In the genomic region with DNA sequence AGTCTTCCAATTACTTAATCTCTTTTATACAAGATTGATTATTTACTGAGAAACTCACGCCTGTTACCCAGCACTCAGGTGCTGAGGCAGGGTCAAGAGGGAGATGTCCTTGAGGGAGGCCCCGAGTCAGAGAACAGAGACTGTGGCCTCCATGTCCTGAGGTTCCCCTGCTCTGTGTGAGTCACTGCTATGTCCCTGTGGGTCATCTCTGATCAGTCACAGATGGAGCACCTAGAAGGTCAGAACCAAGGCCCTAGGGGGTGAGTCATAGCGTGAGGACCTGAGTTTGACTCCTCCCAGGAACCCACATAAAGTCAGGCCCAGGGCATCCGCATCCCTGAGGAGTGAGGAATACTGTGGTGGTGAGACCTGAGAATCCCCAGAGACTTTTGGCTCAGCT, we compare ENCODE assay signal across 22 mouse cellular contexts. TPM values are rescaled to one million over a fixed set of nuclear protein-coding genes. Genes with fewer than 3 reads are reported as not detected.
DNase-seq lines count a peak whose midpoint lies in the region; ATAC-seq and TF ChIP-seq lines count a peak whose summit lies in the region.
"Had no signal": no experiment of that assay in that cellular context is flagged by ENCODE, and none has a peak within 500 bp of the region (broad histone marks: within the 10 kb centered on the region; RNA-seq: fewer than 3 reads in every experiment).

No protein-coding gene starts in this region.

- no peaks in the 10 kb centered on the region for H3K9me3 ChIP-seq in liver, postnatal 0 days (ENCODE audit: low read length)
- no peaks in the 10 kb centered on the region for H3K9me3 ChIP-seq in liver, embryonic 11.5 days (ENCODE audit: control insufficient read depth, low read length)
- H3K9me3 ChIP-seq in stomach, postnatal 0 days (ENCODE audit: control insufficient read depth, low read length) = no peaks in the 10 kb centered on the region
- H3K9me3 ChIP-seq: embryonic facial prominence, embryonic 12.5 days; forebrain, embryonic 13.5 days; liver, embryonic 12.5 days; midbrain, embryonic 10.5 days had no signal

- TF ChIP-seq EP300 in liver, postnatal 0 days (IDR thresholded peaks at IDR 0.05; ENCODE audit: low read depth) = no peak
- no peak for TF ChIP-seq EP300 in stomach, postnatal 0 days (optimal IDR thresholded peaks at IDR 0.05)

- no peak for TF ChIP-seq POLR2A in bone marrow, adult 2 months (IDR thresholded peaks at IDR 0.05; ENCODE audit: borderline replicate concordance, control insufficient read depth, low read depth, low read length)

- H3K4me1 ChIP-seq in liver, postnatal 0 days (ENCODE audit: insufficient read depth) = peaks cover 11% of the 10 kb centered on the region
- peaks cover 10% of the 10 kb centered on the region; the same call in 1 of the 2 replicates for H3K4me1 ChIP-seq in liver, embryonic 11.5 days (replicated peaks; ENCODE audit: control insufficient read depth, insufficient read depth, low read length)
- peaks cover 2% of the 10 kb centered on the region; the same call in 1 of the 2 replicates for H3K4me1 ChIP-seq in bone marrow, adult 2 months (ENCODE audit: control insufficient read depth, insufficient read depth, low read length)
- H3K4me1 ChIP-seq in stomach, postnatal 0 days (replicated peaks; ENCODE audit: control insufficient read depth, insufficient read depth) = no peaks in the 10 kb centered on the region

- TF ChIP-seq CTCF in liver, postnatal 0 days (IDR thresholded peaks at IDR 0.05; ENCODE audit: low read depth) = no peak
- no peak for TF ChIP-seq CTCF in bone marrow, adult 2 months (IDR thresholded peaks at IDR 0.05; ENCODE audit: control insufficient read depth, insufficient read depth, low read length)
- TF ChIP-seq CTCF in stomach, postnatal 0 days (IDR thresholded peaks at IDR 0.05; ENCODE audit: low read depth) = no peak
- no peak for TF ChIP-seq CTCF in layer of hippocampus, adult 2 months (conservative IDR thresholded peaks at IDR 0.05)

- no peaks in the 10 kb centered on the region for H3K27me3 ChIP-seq in liver, postnatal 0 days (ENCODE audit: insufficient read depth, low read length)
- H3K27me3 ChIP-seq in liver, embryonic 11.5 days (replicated peaks; ENCODE audit: control insufficient read depth, insufficient read depth, low read length) = no peaks in the 10 kb centered on the region
- no peaks in the 10 kb centered on the region for H3K27me3 ChIP-seq in stomach, postnatal 0 days (ENCODE audit: control insufficient read depth, insufficient read depth, low read length)
- H3K27me3 ChIP-seq: embryonic facial prominence, embryonic 12.5 days; forebrain, embryonic 13.5 days; liver, embryonic 12.5 days had no signal

- peak overlapping the region; percentile 30; the same call in 1 of the 2 replicates for H3K27ac ChIP-seq in liver, postnatal 0 days (ENCODE audit: low read depth)
- H3K27ac ChIP-seq in liver, embryonic 11.5 days (ENCODE audit: low read depth, low read length) = no peak overlapping the region
- peak overlapping the region; percentile 56 for H3K27ac ChIP-seq in bone marrow, adult 2 months (ENCODE audit: control insufficient read depth, insufficient read depth, low read depth, low read length, poor library complexity)
- no peak overlapping the region for H3K27ac ChIP-seq in stomach, postnatal 0 days (replicated peaks)
- H3K27ac ChIP-seq in layer of hippocampus, adult 2 months = no peak overlapping the region
- H3K27ac ChIP-seq: embryonic facial prominence, embryonic 12.5 days; forebrain, embryonic 13.5 days; liver, embryonic 12.5 days; midbrain, embryonic 10.5 days had no signal

- no peaks in the 10 kb centered on the region for H3K36me3 ChIP-seq in liver, postnatal 0 days (replicated peaks; ENCODE audit: insufficient read depth, low read length)
- H3K36me3 ChIP-seq in liver, embryonic 11.5 days (ENCODE audit: control insufficient read depth, insufficient read depth, low read length) = no peaks in the 10 kb centered on the region
- H3K36me3 ChIP-seq in stomach, postnatal 0 days (ENCODE audit: control insufficient read depth, insufficient read depth, low read length) = no peaks in the 10 kb centered on the region
- H3K36me3 ChIP-seq: embryonic facial prominence, embryonic 12.5 days; liver, embryonic 12.5 days; midbrain, embryonic 10.5 days had no signal

- ATAC-seq in liver, postnatal 0 days = no peak
- no peak for ATAC-seq in liver, embryonic 11.5 days (replicated peaks; ENCODE audit: low FRiP score)
- peak; percentile 21; the same call in 1 of the 2 replicates for ATAC-seq in stomach, postnatal 0 days (ENCODE audit: low FRiP score, low TSS enrichment)
- ATAC-seq: forebrain, embryonic 13.5 days; inflammation-experienced regulatory T-cells, adult 6 months; liver, embryonic 12.5 days had no signal

- no peak overlapping the region for H3K4me2 ChIP-seq in liver, postnatal 0 days (ENCODE audit: low read depth, low read length)
- H3K4me2 ChIP-seq in liver, embryonic 11.5 days = no peak overlapping the region
- H3K4me2 ChIP-seq in stomach, postnatal 0 days (replicated peaks; ENCODE audit: low read depth) = no peak overlapping the region
- H3K4me2 ChIP-seq: embryonic facial prominence, embryonic 12.5 days; forebrain, embryonic 13.5 days; liver, embryonic 12.5 days; lung, embryonic 14.5 days had no signal

- H3K4me3 ChIP-seq in liver, postnatal 0 days (ENCODE audit: low read depth, low read length) = no peak overlapping the region
- H3K4me3 ChIP-seq in liver, embryonic 11.5 days (ENCODE audit: low read depth, low read length) = no peak overlapping the region
- H3K4me3 ChIP-seq in bone marrow, adult 2 months (replicated peaks; ENCODE audit: control insufficient read depth, low read depth, low read length) = no peak overlapping the region
- H3K4me3 ChIP-seq in stomach, postnatal 0 days (ENCODE audit: low read depth, low read length) = no peak overlapping the region
- H3K4me3 ChIP-seq in layer of hippocampus, adult 2 months = no peak overlapping the region
- H3K4me3 ChIP-seq: embryonic facial prominence, embryonic 12.5 days; erythroblast, embryonic 14.5 days; forebrain, embryonic 13.5 days; liver, embryonic 12.5 days; midbrain, embryonic 10.5 days had no signal

- DNase-seq in heart, adult 11 months = peak; percentile 85
- DNase-seq in heart, adult 8-10 months (ENCODE audit: low spot score) = no peak
- no peak for DNase-seq in liver, postnatal 0 days
- DNase-seq in liver, embryonic 11.5 days (ENCODE audit: low spot score) = no peak
- no peak for DNase-seq in stomach, postnatal 0 days (ENCODE audit: low spot score)
- DNase-seq in layer of hippocampus, adult 2 months (ENCODE audit: low spot score in 2 of 2) = no peak
- no peak for DNase-seq in cerebellum, adult 11 months
- DNase-seq: cerebellum, postnatal 10 days; gastrocnemius, postnatal 10 days; kidney, postnatal 14 days; lung, embryonic 14.5 days; lung, postnatal 36 days; right cerebral cortex, adult 18-20 months had no signal

- H3K9ac ChIP-seq in liver, postnatal 0 days (replicated peaks) = no peak overlapping the region
- no peak overlapping the region for H3K9ac ChIP-seq in liver, embryonic 11.5 days (ENCODE audit: low read depth, low read length)
- H3K9ac ChIP-seq in stomach, postnatal 0 days (ENCODE audit: low read length) = no peak overlapping the region
- H3K9ac ChIP-seq: embryonic facial prominence, embryonic 12.5 days; forebrain, embryonic 13.5 days; liver, embryonic 12.5 days; lung, embryonic 14.5 days had no signal

- 61% methylated on average over 4 of the region's 4 CpGs for WGBS in liver, postnatal 0 days (ENCODE audit: insufficient replicate concordance)
- 79% methylated on average over 4 of the region's 4 CpGs for WGBS in liver, embryonic 11.5 days
- 63% methylated on average over 4 of the region's 4 CpGs for WGBS in bone marrow, adult 2 months
- 73% methylated on average over 4 of the region's 4 CpGs for WGBS in stomach, postnatal 0 days

RNA-seq across cellular contexts. Expression of a gene that starts 6.5 kb away (rescaled TPM):
- total RNA-seq in heart, adult 8-10 months (2022) = 1 to 10 TPM; 2.2 to 3.1 (median 3.0) TPM
- polyA plus RNA-seq in liver, postnatal 0 days (2015; fragmentation: Nextera tagmentation; extraction: Ambion mirVana) = 0.94 and 1.1 TPM in 2 replicates
- polyA plus RNA-seq in liver, embryonic 11.5 days (2014; fragmentation: Nextera tagmentation; extraction: Ambion mirVana) = 2.0 and 2.1 TPM in 2 replicates
- polyA plus RNA-seq in bone marrow, adult 2 months (2011; ENCODE audit: insufficient read depth, insufficient read length, low replicate concordance, missing spikeins) = 4.4 and 8.0 TPM in 2 replicates
- polyA plus RNA-seq in stomach, postnatal 0 days (2015; fragmentation: Nextera tagmentation; extraction: Ambion mirVana) = 3.2 and 3.7 TPM in 2 replicates
- 1 to 10 TPM; 6.0 to 6.9 TPM for total RNA-seq in layer of hippocampus, adult 2 months (2021)

RNA-seq across cellular contexts. Expression of a gene that starts 6.5 kb away (rescaled TPM):
- total RNA-seq in heart, adult 8-10 months (2022) = 10 to 100 TPM; 36.3 to 44.7 (median 37.2) TPM
- 51.6 and 52.5 TPM in 2 replicates for polyA plus RNA-seq in liver, postnatal 0 days (2015; fragmentation: Nextera tagmentation; extraction: Ambion mirVana)
- polyA plus RNA-seq in liver, embryonic 11.5 days (2014; fragmentation: Nextera tagmentation; extraction: Ambion mirVana) = 97.4 and 108 TPM in 2 replicates
- polyA plus RNA-seq in bone marrow, adult 2 months (2011; ENCODE audit: insufficient read depth, insufficient read length, low replicate concordance, missing spikeins) = 12.4 and 12.7 TPM in 2 replicates
- polyA plus RNA-seq in stomach, postnatal 0 days (2015; fragmentation: Nextera tagmentation; extraction: Ambion mirVana) = 113 and 123 TPM in 2 replicates
- 10 to 100 TPM; 17.2 to 20.7 TPM for total RNA-seq in layer of hippocampus, adult 2 months (2021)

RNA-seq across cellular contexts. Expression of a gene that starts 16.0 kb away (rescaled TPM):
- not detected for total RNA-seq in heart, adult 8-10 months (2022)
- polyA plus RNA-seq in liver, postnatal 0 days (2015; fragmentation: Nextera tagmentation; extraction: Ambion mirVana) = not detected in 2 replicates
- polyA plus RNA-seq in liver, embryonic 11.5 days (2014; fragmentation: Nextera tagmentation; extraction: Ambion mirVana) = not detected in 2 replicates
- not detected in 2 replicates for polyA plus RNA-seq in bone marrow, adult 2 months (2011; ENCODE audit: insufficient read depth, insufficient read length, low replicate concordance, missing spikeins)
- 30.8 and 33.0 TPM in 2 replicates for polyA plus RNA-seq in stomach, postnatal 0 days (2015; fragmentation: Nextera tagmentation; extraction: Ambion mirVana)
- total RNA-seq in layer of hippocampus, adult 2 months (2021) = under 1 TPM; 0.38 to 0.71 TPM
- total RNA-seq: gastrocnemius, postnatal 10 days had no signal
- polyA plus RNA-seq: heart, postnatal 0 days; inflammation-experienced regulatory T-cells, adult 6 months; liver, embryonic 12.5 days; neural tube, embryonic 11.5 days had no signal

RNA-seq across cellular contexts. Expression of a gene that starts 38.5 kb away (rescaled TPM):
- 1 to 10 TPM in 3 of 4 experiments, under 1 TPM in 1; 0.94 to 1.5 (median 1.1) TPM for total RNA-seq in heart, adult 8-10 months (2022)
- 1.1 and 1.7 TPM in 2 replicates for polyA plus RNA-seq in liver, postnatal 0 days (2015; fragmentation: Nextera tagmentation; extraction: Ambion mirVana)
- polyA plus RNA-seq in liver, embryonic 11.5 days (2014; fragmentation: Nextera tagmentation; extraction: Ambion mirVana) = 4.3 and 5.6 TPM in 2 replicates
- polyA plus RNA-seq in bone marrow, adult 2 months (2011; ENCODE audit: insufficient read depth, insufficient read length, low replicate concordance, missing spikeins) = 4.2 and 10.3 TPM in 2 replicates
- 0.97 and 1.1 TPM in 2 replicates for polyA plus RNA-seq in stomach, postnatal 0 days (2015; fragmentation: Nextera tagmentation; extraction: Ambion mirVana)
- total RNA-seq in layer of hippocampus, adult 2 months (2021) = under 1 TPM; 0.10 to 0.38 TPM
- polyA plus RNA-seq: inflammation-experienced regulatory T-cells, adult 6 months had no signal

RNA-seq across cellular contexts. Expression of a gene that starts 43.0 kb away (rescaled TPM):
- total RNA-seq in heart, adult 8-10 months (2022) = 10 to 100 TPM; 22.8 to 26.4 (median 24.3) TPM
- 1.8 and 2.0 TPM in 2 replicates for polyA plus RNA-seq in liver, postnatal 0 days (2015; fragmentation: Nextera tagmentation; extraction: Ambion mirVana)
- 6.7 and 7.7 TPM in 2 replicates for polyA plus RNA-seq in liver, embryonic 11.5 days (2014; fragmentation: Nextera tagmentation; extraction: Ambion mirVana)
- 10.1 and 14.6 TPM in 2 replicates for polyA plus RNA-seq in bone marrow, adult 2 months (2011; ENCODE audit: insufficient read depth, insufficient read length, low replicate concordance, missing spikeins)
- 5.2 and 5.3 TPM in 2 replicates for polyA plus RNA-seq in stomach, postnatal 0 days (2015; fragmentation: Nextera tagmentation; extraction: Ambion mirVana)
- total RNA-seq in layer of hippocampus, adult 2 months (2021) = 10 to 100 TPM; 92.9 to 99.6 TPM

Comparison
In these comparisons a context has a peak if more than half of its experiments do, and no peak if none do; other contexts are left out.
1. H3K27ac ChIP-seq: peak in liver, postnatal 0 days (single experiment) and bone marrow, adult 2 months (single experiment); none in liver, embryonic 11.5 days (single experiment), stomach, postnatal 0 days (single experiment) and layer of hippocampus, adult 2 months (single experiment).
2. RNA of a gene that starts 16.0 kb away (polyA plus RNA-seq): 30.8 to 33.0 TPM in stomach, postnatal 0 days; not detected in bone marrow, adult 2 months, not detected in liver, postnatal 0 days and not detected in liver, embryonic 11.5 days; every median in the first group is over 10 times any median in the second.